Mouse (Mus musculus) forebrain, postnatal 0 days (tissue): ENCODE data around the gene Dscaml1. TPM values are rescaled to one million over a fixed set of nuclear protein-coding genes. Genes with fewer than 3 reads are reported as not detected.

Source experiments
- ATAC-seq: fragments of 200-750 bp; cut with Nextera tagmentation; 2 replicates; pipeline ENCODE4 v1.8.0; 2017; ENCODE audit warnings: mild to moderate bottlenecking, moderate library complexity
- DNase-seq: peaks from one replicate; pipeline ENCODE4 v3.0.0-alpha.2; 2015
- H3K27ac ChIP-seq: fragments of 300-500 bp; sonication (generic); 2 replicates; pipeline ENCODE4 v1.5.1; 2014; ENCODE audit warnings: low read depth, mild to moderate bottlenecking, antibody characterized with exemption, low read length, moderate library complexity, mixed read lengths
- H3K27me3 ChIP-seq: fragments of 300-500 bp; sonication (generic); 2 replicates; pipeline ENCODE4 v1.6.1; 2014; ENCODE audit warnings: mild to moderate bottlenecking, low read length, mixed read lengths; ENCODE audit not compliant: insufficient read depth
- H3K36me3 ChIP-seq: fragments of 300-500 bp; sonication (generic); 2 replicates; pipeline ENCODE4 v1.6.1; 2014; ENCODE audit warnings: mild to moderate bottlenecking, moderate library complexity; ENCODE audit not compliant: insufficient read depth
- H3K4me1 ChIP-seq: fragments of 300-500 bp; sonication (generic); 2 replicates; pipeline ENCODE4 v1.6.1; 2014; ENCODE audit warnings: antibody characterized with exemption; ENCODE audit not compliant: insufficient read depth
- H3K4me2 ChIP-seq: fragments of 300-500 bp; sonication (generic); 2 replicates; pipeline ENCODE4 v1.6.1; 2014; ENCODE audit warnings: low read depth, mild to moderate bottlenecking, moderate library complexity
- H3K4me3 ChIP-seq: fragments of 300-500 bp; sonication (generic); 2 replicates; pipeline ENCODE4 v1.5.1; 2014; ENCODE audit warnings: low read depth, low read length, mixed read lengths
- H3K9ac ChIP-seq: fragments of 300-500 bp; sonication (generic); 2 replicates; pipeline ENCODE4 v1.6.1; 2014; ENCODE audit warnings: mild to moderate bottlenecking
- H3K9me3 ChIP-seq: fragments of 300-500 bp; sonication (generic); 2 replicates; pipeline ENCODE4 v1.6.1; 2016; ENCODE audit warnings: low read length
- CTCF ChIP-seq: sonication (generic); IDR thresholded peaks from 2 replicates; pipeline ENCODE4 v1.5.1; 2016; ENCODE audit warnings: antibody characterized with exemption, control low read depth, low read depth
- WGBS: fragments of 180-500 bp; shearing (Covaris S2); extraction: QIAGEN DNeasy Blood & Tissue Kit; methylation state at CpG from one replicate; pipeline ENCODE4 v1.1.7; 2014; 5-methylcytosine and 5-hydroxymethylcytosine counted together
- polyA plus RNA-seq: library from polyadenylated mRNA; unstranded; fragments of >200 nt; fragmentation: Nextera tagmentation; extraction: Ambion mirVana; gene quantifications from 2 replicates; pipeline ENCODE4 v1.2.1, GENCODE M21; 2015
- total RNA-seq: library from RNA; depleted of rRNA; stranded (reverse); fragments of >200 nt; gene quantifications from 2 replicates; pipeline ENCODE4 v1.2.3, GENCODE M21; 2014

The Dscaml1 gene
- total and polyA plus RNA-seq, 2 experiments from 2014 or later: 19.6 to 42.6 TPM

- WGBS: 82% methylated on average over 3 of the region's 3 CpGs
- no peak overlapping the region for H3K9ac ChIP-seq
Measured at GRCm38 (mm10) chr9:45411111-45411510, 15.3 kb upstream of the Dscaml1 start.

GRCm38 (mm10) chr9:45411803-45412202, 14.6 kb upstream of the Dscaml1 start:
- H3K4me2 ChIP-seq: peak overlapping the region; percentile 33
- H3K9me3 ChIP-seq: no peaks in the 10 kb centered on the region
- WGBS: 12% methylated on average over 7 of the region's 7 CpGs
- H3K36me3 ChIP-seq: no peaks in the 10 kb centered on the region
- TF ChIP-seq CTCF: peak; percentile 85
- H3K27ac ChIP-seq: no peak overlapping the region
- H3K9ac ChIP-seq: no peak overlapping the region
- DNase-seq (peak; percentile 82), ATAC-seq (peak; percentile 63)
- H3K27me3 ChIP-seq: no peaks in the 10 kb centered on the region
- H3K4me3 ChIP-seq: no peak overlapping the region
- H3K4me1 ChIP-seq: 0 out of 2 replicates have a peak, but pooled peaks cover 4% of the 10 kb centered on the region

More at GRCm38 (mm10) chr9:45411111-45411510, 15.3 kb upstream of the Dscaml1 start:
- H3K36me3 ChIP-seq: no peaks in the 10 kb centered on the region
- H3K4me2 ChIP-seq: no peak overlapping the region
- H3K27me3 ChIP-seq: no peaks in the 10 kb centered on the region
- 0 out of 2 replicates have a peak, but pooled peaks cover 4% of the 10 kb centered on the region for H3K4me1 ChIP-seq
- no peaks in the 10 kb centered on the region for H3K9me3 ChIP-seq
- no peak for ATAC-seq
- no peak for DNase-seq
- no peak overlapping the region for H3K4me3 ChIP-seq
- TF ChIP-seq CTCF: no peak
- H3K27ac ChIP-seq: no peak overlapping the region

GRCm38 (mm10) chr9:45412287-45412686, 14.1 kb upstream of the Dscaml1 start:
- peak; percentile 96 for TF ChIP-seq CTCF
- Histone ChIP-seq H3K27ac (no peak overlapping the region), H3K36me3 (no peaks in the 10 kb centered on the region), H3K4me1 (0 out of 2 replicates have a peak, but pooled peaks cover 4% of the 10 kb centered on the region), H3K4me3 (no peak overlapping the region), H3K4me2 (peak overlapping the region; percentile 33), H3K9ac (no peak overlapping the region), H3K9me3 (no peaks in the 10 kb centered on the region), H3K27me3 (no peaks in the 10 kb centered on the region)
- ATAC-seq (peak; percentile 67), DNase-seq (peak; percentile 92)
- 7% methylated on average over 10 of the region's 10 CpGs for WGBS

GRCm38 (mm10) chr9:45412700-45413477, 13.5 kb upstream of the Dscaml1 start:
- Histone ChIP-seq H3K27ac (no peak overlapping the region), H3K9me3 (no peaks in the 10 kb centered on the region), H3K36me3 (no peaks in the 10 kb centered on the region), H3K27me3 (no peaks in the 10 kb centered on the region), H3K4me3 (no peak overlapping the region), H3K9ac (no peak overlapping the region), H3K4me1 (0 out of 2 replicates have a peak, but pooled peaks cover 4% of the 10 kb centered on the region), H3K4me2 (no peak overlapping the region)
- ATAC-seq (no peak), DNase-seq (no peak)
- WGBS: 79% methylated on average over 4 of the region's 4 CpGs
- TF ChIP-seq CTCF: no peak

GRCm38 (mm10) chr9:45413478-45414140, 12.8 kb upstream of the Dscaml1 start:
- Histone ChIP-seq H3K4me1 (0 out of 2 replicates have a peak, but pooled peaks cover 4% of the 10 kb centered on the region), H3K4me2 (no peak overlapping the region), H3K27me3 (no peaks in the 10 kb centered on the region), H3K36me3 (no peaks in the 10 kb centered on the region), H3K9me3 (no peaks in the 10 kb centered on the region), H3K4me3 (no peak overlapping the region), H3K27ac (no peak overlapping the region), H3K9ac (no peak overlapping the region)
- DNase-seq (no peak), ATAC-seq (no peak)
- 58% methylated on average over 5 of the region's 5 CpGs for WGBS
- TF ChIP-seq CTCF: peak; percentile 70

GRCm38 (mm10) chr9:45415912-45416311, 10.5 kb upstream of the Dscaml1 start:
- Histone ChIP-seq H3K4me1 (0 out of 2 replicates have a peak, but pooled peaks cover 4% of the 10 kb centered on the region), H3K36me3 (no peaks in the 10 kb centered on the region), H3K4me2 (no peak overlapping the region), H3K9me3 (no peaks in the 10 kb centered on the region), H3K9ac (no peak overlapping the region), H3K4me3 (no peak overlapping the region), H3K27me3 (no peaks in the 10 kb centered on the region), H3K27ac (no peak overlapping the region)
- TF ChIP-seq CTCF: peak; percentile 99
- peak; percentile 90 for DNase-seq
- WGBS: 46% methylated on average over 4 of the region's 4 CpGs
- ATAC-seq: peak; percentile 59

GRCm38 (mm10) chr9:45417245-45417644, 9.2 kb upstream of the Dscaml1 start:
- no peak overlapping the region for H3K9ac ChIP-seq
- no peaks in the 10 kb centered on the region for H3K27me3 ChIP-seq
- no peak overlapping the region for H3K4me2 ChIP-seq
- H3K36me3 ChIP-seq: no peaks in the 10 kb centered on the region
- no peak overlapping the region for H3K27ac ChIP-seq
- DNase-seq (peak; percentile 67), ATAC-seq (peak; percentile 46; the same call in 1 of the 2 replicates)
- H3K4me3 ChIP-seq: no peak overlapping the region
- WGBS: 27% methylated on average over 8 of the region's 8 CpGs
- TF ChIP-seq CTCF: peak; percentile 82
- H3K9me3 ChIP-seq: no peaks in the 10 kb centered on the region
- no peaks in the 10 kb centered on the region for H3K4me1 ChIP-seq
